Mouse (Mus musculus) lung, postnatal 14 days (tissue): Measurements from ENCODE around the gene St6galnac3.
"Not testable (repeated sequence)": the region's sequence is repeated elsewhere in the genome, so short reads cannot be mapped to it uniquely, and the experiment has no call there.

Experiments used
- DNase-seq: peaks from one replicate; pipeline ENCODE4 v3.0.0; 2021

The St6galnac3 gene

GRCm38 (mm10) chr3:153724701-153725668, at the start of gene St6galnac3:
Gene St6galnac3, minus strand, starts transcription at chr3:153725174.
- DNase-seq, result peak; percentile 84

GRCm38 (mm10) chr3:153774568-153774967, 49.6 kb upstream of the St6galnac3 start:
- DNase-seq, result no peak

GRCm38 (mm10) chr3:153771479-153771878, 46.5 kb upstream of the St6galnac3 start:
- DNase-seq, result no peak

GRCm38 (mm10) chr3:153770573-153770972, 45.6 kb upstream of the St6galnac3 start:
- DNase-seq, result no peak

- no peak for DNase-seq
Observed at GRCm38 (mm10) chr3:153769220-153769619, 44.2 kb upstream of the St6galnac3 start.

GRCm38 (mm10) chr3:153765171-153765570, 40.2 kb upstream of the St6galnac3 start:
- no peak for DNase-seq

- no peak for DNase-seq
Observed at GRCm38 (mm10) chr3:153764760-153765159, 39.8 kb upstream of the St6galnac3 start.

- DNase-seq, result no peak
Observed at GRCm38 (mm10) chr3:153761171-153761570, 36.2 kb upstream of the St6galnac3 start.

- no peak for DNase-seq
Observed at GRCm38 (mm10) chr3:153759269-153759668, 34.3 kb upstream of the St6galnac3 start.

GRCm38 (mm10) chr3:153756500-153756996, 31.6 kb upstream of the St6galnac3 start:
- no peak for DNase-seq

GRCm38 (mm10) chr3:153755785-153756326, 30.9 kb upstream of the St6galnac3 start:
- not testable (repeated sequence) for DNase-seq

GRCm38 (mm10) chr3:153751435-153751834, 26.5 kb upstream of the St6galnac3 start:
- no peak for DNase-seq

- DNase-seq, result no peak
Observed at GRCm38 (mm10) chr3:153749359-153749758, 24.4 kb upstream of the St6galnac3 start.

GRCm38 (mm10) chr3:153748293-153748692, 23.3 kb upstream of the St6galnac3 start:
- DNase-seq, result no peak

GRCm38 (mm10) chr3:153745099-153745498, 20.1 kb upstream of the St6galnac3 start:
- no peak for DNase-seq

GRCm38 (mm10) chr3:153744447-153744846, 19.5 kb upstream of the St6galnac3 start:
- DNase-seq, result no peak

GRCm38 (mm10) chr3:153741800-153742199, 16.8 kb upstream of the St6galnac3 start:
- no peak for DNase-seq

GRCm38 (mm10) chr3:153739351-153739750, 14.4 kb upstream of the St6galnac3 start:
- no peak for DNase-seq

- no peak for DNase-seq
Observed at GRCm38 (mm10) chr3:153738421-153738820, 13.4 kb upstream of the St6galnac3 start.

GRCm38 (mm10) chr3:153736756-153737280, 11.8 kb upstream of the St6galnac3 start:
- no peak for DNase-seq

- no peak for DNase-seq
Observed at GRCm38 (mm10) chr3:153735796-153736549, 11.0 kb upstream of the St6galnac3 start.

GRCm38 (mm10) chr3:153734741-153735140, 9.8 kb upstream of the St6galnac3 start:
- DNase-seq, result no peak
